Mouse (Mus musculus) NIH3T3 (cell line): ENCODE data around the gene Tgfbr1.

ENCODE experiments used
- DNase-seq: peaks from one replicate; pipeline ENCODE4 v3.0.0-alpha.2; 2012; ENCODE audit warnings: low read depth

Tgfbr1 gene

GRCm38 (mm10) chr4:47422946-47423345 lies 69.9 kb downstream of the Tgfbr1 start:
- no peak for DNase-seq

GRCm38 (mm10) chr4:47424376-47424775 lies 71.4 kb downstream of the Tgfbr1 start:
- DNase-seq: no peak

GRCm38 (mm10) chr4:47425247-47425830 lies 72.3 kb downstream of the Tgfbr1 start:
- no peak for DNase-seq

GRCm38 (mm10) chr4:47427606-47428005 lies 74.6 kb downstream of the Tgfbr1 start:
- no peak for DNase-seq

- peak; percentile 53 for DNase-seq
Observed at GRCm38 (mm10) chr4:47430557-47430956, 77.5 kb downstream of the Tgfbr1 start.

- no peak for DNase-seq
Observed at GRCm38 (mm10) chr4:47431081-47431480, 78.1 kb downstream of the Tgfbr1 start.

- DNase-seq: no peak
Observed at GRCm38 (mm10) chr4:47432766-47433165, 79.7 kb downstream of the Tgfbr1 start.

GRCm38 (mm10) chr4:47435131-47435530 lies 82.1 kb downstream of the Tgfbr1 start:
- no peak for DNase-seq

- DNase-seq: no peak
Observed at GRCm38 (mm10) chr4:47435566-47436360, 82.7 kb downstream of the Tgfbr1 start.

GRCm38 (mm10) chr4:47437365-47438340 lies 84.6 kb downstream of the Tgfbr1 start:
- peak; percentile 94 for DNase-seq

- no peak for DNase-seq
Observed at GRCm38 (mm10) chr4:47438956-47439355, 85.9 kb downstream of the Tgfbr1 start.

GRCm38 (mm10) chr4:47440951-47441350 lies 87.9 kb downstream of the Tgfbr1 start:
- peak; percentile 32 for DNase-seq

- no peak for DNase-seq
Observed at GRCm38 (mm10) chr4:47448526-47448925, 95.5 kb downstream of the Tgfbr1 start.

GRCm38 (mm10) chr4:47449116-47449515 lies 96.1 kb downstream of the Tgfbr1 start:
- no peak for DNase-seq

- DNase-seq: no peak
Observed at GRCm38 (mm10) chr4:47449586-47450522, 96.8 kb downstream of the Tgfbr1 start.
